Comparison of ENCODE assay signal across 8 mouse cellular contexts in genomic region chr3:40846473-40846956, GRCm38 (mm10). TPM values are rescaled to one million over a fixed set of nuclear protein-coding genes. Genes with fewer than 3 reads are reported as not detected.
DNase-seq lines count a peak whose midpoint lies in the region; ATAC-seq lines count a peak whose summit lies in the region.
"Not testable (repeated sequence)": the region's sequence is repeated elsewhere in the genome, so short reads cannot be mapped to it uniquely, and the experiment has no call there.

Gene Mfsd8 (minus strand): TSS chr3:40846886.

- peak; percentile 99 for ATAC-seq in hindbrain, embryonic 15.5 days (ENCODE audit: low FRiP score, low read depth)

- H3K27me3 ChIP-seq in hindbrain, embryonic 15.5 days = not testable (repeated sequence)

- H3K27ac ChIP-seq in hindbrain, embryonic 15.5 days (replicated peaks) = peak within 1 kb of the TSS; percentile 84

- H3K4me2 ChIP-seq in hindbrain, embryonic 15.5 days = peak within 1 kb of the TSS; percentile 71

- peak; percentile 98 for DNase-seq in T-cell, adult 2 months (ENCODE audit: low spot score)
- DNase-seq in cerebellum, postnatal 36 days = peak; percentile 95 to 97
- DNase-seq in frontal cortex, postnatal 36 days (ENCODE audit: low spot score in 2 of 2) = peak; percentile 92 to 96
- DNase-seq in left cerebral cortex, adult 11 months (ENCODE audit: low spot score) = peak; percentile 96
- DNase-seq in lung, postnatal 4 days = peak; percentile 97 to 99
- peak; percentile 97 for DNase-seq in retina, postnatal 7 days (ENCODE audit: low read depth, low spot score)
- DNase-seq in urinary bladder, adult 2 months (ENCODE audit: low spot score) = peak; percentile 82

- H3K36me3 ChIP-seq in hindbrain, embryonic 15.5 days = not testable (repeated sequence)

- not testable (repeated sequence) for H3K4me1 ChIP-seq in hindbrain, embryonic 15.5 days (replicated peaks)

- under 1% methylated on average over 37 of the region's 39 CpGs for WGBS in hindbrain, embryonic 15.5 days

- peak within 1 kb of the TSS; percentile 58 for H3K4me3 ChIP-seq in hindbrain, embryonic 15.5 days

- H3K9me3 ChIP-seq in hindbrain, embryonic 15.5 days = not testable (repeated sequence)

- H3K9ac ChIP-seq in hindbrain, embryonic 15.5 days = peak within 1 kb of the TSS; percentile 68

RNA-seq across cellular contexts. Expression of gene Mfsd8, which starts in this region (rescaled TPM):
- 10.5 and 11.0 TPM in 2 replicates for polyA plus RNA-seq in hindbrain, embryonic 15.5 days (2015; fragmentation: Nextera tagmentation; extraction: Ambion mirVana)
- polyA plus RNA-seq in urinary bladder, adult 2 months (2012; rRNA removed) = 9.3 and 9.8 TPM in 2 replicates

Comparison
In these comparisons a context has a peak if more than half of its experiments do, and no peak if none do; other contexts are left out.
1. Peak in every context shown above with its lines: DNase-seq, ATAC-seq, H3K4me3 ChIP-seq and H3K27ac ChIP-seq.